Mouse (Mus musculus) thymus, postnatal 14 days (tissue): ENCODE measurements around the gene Krt17.
"Not testable (repeated sequence)": the region's sequence is repeated elsewhere in the genome, so short reads cannot be mapped to it uniquely, and the experiment has no call there.

ENCODE experiments used
- DNase-seq: peaks from one replicate; pipeline ENCODE4 v3.0.0; 2021

The Krt17 gene

GRCm38 (mm10) chr11:100260514-100261234 lies at the start of gene Krt17:
TSS of gene Krt17 (minus strand) at chr11:100261029.
- no peak for DNase-seq

- DNase-seq = not testable (repeated sequence)
Observed at GRCm38 (mm10) chr11:100308672-100309071, 47.8 kb upstream of the Krt17 start.

- DNase-seq = no peak
Observed at GRCm38 (mm10) chr11:100307900-100308299, 47.1 kb upstream of the Krt17 start.

- no peak for DNase-seq
Observed at GRCm38 (mm10) chr11:100301292-100301691, 40.5 kb upstream of the Krt17 start.

GRCm38 (mm10) chr11:100300293-100300692 lies 39.5 kb upstream of the Krt17 start:
- peak; percentile 74 for DNase-seq

- DNase-seq = peak; percentile 86
Observed at GRCm38 (mm10) chr11:100298274-100299036, 37.6 kb upstream of the Krt17 start.

- DNase-seq = peak; percentile 40
Observed at GRCm38 (mm10) chr11:100297801-100298200, 37.0 kb upstream of the Krt17 start.

GRCm38 (mm10) chr11:100295308-100295707 lies 34.5 kb upstream of the Krt17 start:
- DNase-seq = peak; percentile 85

- no peak for DNase-seq
Observed at GRCm38 (mm10) chr11:100292884-100293283, 32.1 kb upstream of the Krt17 start.

- DNase-seq = no peak
Observed at GRCm38 (mm10) chr11:100290235-100290634, 29.4 kb upstream of the Krt17 start.

- DNase-seq = no peak
Observed at GRCm38 (mm10) chr11:100288942-100289341, 28.1 kb upstream of the Krt17 start.

GRCm38 (mm10) chr11:100287024-100287423 lies 26.2 kb upstream of the Krt17 start:
- no peak for DNase-seq

- no peak for DNase-seq
Observed at GRCm38 (mm10) chr11:100284988-100285387, 24.2 kb upstream of the Krt17 start.

GRCm38 (mm10) chr11:100282549-100282948 lies 21.7 kb upstream of the Krt17 start:
- DNase-seq = peak; percentile 76

GRCm38 (mm10) chr11:100281596-100282544 lies 21.0 kb upstream of the Krt17 start:
- DNase-seq = peak; percentile 76

- no peak for DNase-seq
Observed at GRCm38 (mm10) chr11:100278759-100279158, 17.9 kb upstream of the Krt17 start.

GRCm38 (mm10) chr11:100277726-100278480 lies 17.1 kb upstream of the Krt17 start:
- DNase-seq = no peak

- DNase-seq = no peak
Observed at GRCm38 (mm10) chr11:100275466-100275865, 14.6 kb upstream of the Krt17 start.

- no peak for DNase-seq
Observed at GRCm38 (mm10) chr11:100274719-100275118, 13.9 kb upstream of the Krt17 start.

GRCm38 (mm10) chr11:100271878-100272277 lies 11.0 kb upstream of the Krt17 start:
- no peak for DNase-seq

- no peak for DNase-seq
Observed at GRCm38 (mm10) chr11:100269821-100270332, 9.0 kb upstream of the Krt17 start, which contains the start of gene Krt42. TSS of gene Krt42 (minus strand) at chr11:100269871.
